In genomic region chr5:8778751-8779150, GRCm38 (mm10) we compare ENCODE assay signal across 10 mouse cellular contexts.
"Had no signal": no experiment of that assay in that cellular context is flagged by ENCODE, and none has a peak within 500 bp of the region (broad histone marks: within the 10 kb centered on the region; RNA-seq: fewer than 3 reads in every experiment).

No protein-coding gene starts in this region.

- H3K27ac ChIP-seq: layer of hippocampus, adult 2 months; limb, embryonic 13.5 days; liver, embryonic 14.5 days; midbrain, embryonic 12.5 days; stomach, postnatal 0 days had no signal

- DNase-seq: kidney, postnatal 36 days; left cerebral cortex, postnatal 4 days; lung, adult 18-20 months; thymus, postnatal 14 days had no signal

- H3K4me3 ChIP-seq: layer of hippocampus, adult 2 months; limb, embryonic 13.5 days; midbrain, embryonic 12.5 days had no signal

- ATAC-seq: midbrain, embryonic 16.5 days had no signal

- H3K9ac ChIP-seq: limb, embryonic 13.5 days; liver, embryonic 14.5 days; midbrain, embryonic 12.5 days had no signal

- H3K4me2 ChIP-seq: limb, embryonic 13.5 days; midbrain, embryonic 12.5 days had no signal

- H3K4me1 ChIP-seq: limb, embryonic 13.5 days; midbrain, embryonic 12.5 days had no signal

- H3K27me3 ChIP-seq: limb, embryonic 13.5 days; midbrain, embryonic 12.5 days had no signal

- H3K9me3 ChIP-seq: limb, embryonic 13.5 days; midbrain, embryonic 12.5 days had no signal

- H3K36me3 ChIP-seq: limb, embryonic 13.5 days; midbrain, embryonic 12.5 days had no signal
